Mouse (Mus musculus) stomach, postnatal 0 days (tissue): ENCODE data around the gene Kif6.
A peak's percentile ranks its signal among the peaks of the same experiment; 100 is the strongest.

Source experiments
- CTCF ChIP-seq: IDR thresholded peaks from 2 replicates; pipeline ENCODE4 v1.5.1; 2016; ENCODE audit warnings: antibody characterized with exemption, low read depth, mild to moderate bottlenecking, moderate library complexity
- EP300 ChIP-seq: optimal IDR thresholded peaks from 2 replicates; pipeline ENCODE3; 2016; ENCODE audit warnings: antibody characterized with exemption

- TF ChIP-seq CTCF: peak; percentile 99
- TF ChIP-seq EP300: no peak
These were observed 284.0 kb downstream of the Kif6 start for GRCm38 (mm10) chr17:49898849-49899331.
